Mouse (Mus musculus): ENCODE results near the gene Mmp28.

DNA sequence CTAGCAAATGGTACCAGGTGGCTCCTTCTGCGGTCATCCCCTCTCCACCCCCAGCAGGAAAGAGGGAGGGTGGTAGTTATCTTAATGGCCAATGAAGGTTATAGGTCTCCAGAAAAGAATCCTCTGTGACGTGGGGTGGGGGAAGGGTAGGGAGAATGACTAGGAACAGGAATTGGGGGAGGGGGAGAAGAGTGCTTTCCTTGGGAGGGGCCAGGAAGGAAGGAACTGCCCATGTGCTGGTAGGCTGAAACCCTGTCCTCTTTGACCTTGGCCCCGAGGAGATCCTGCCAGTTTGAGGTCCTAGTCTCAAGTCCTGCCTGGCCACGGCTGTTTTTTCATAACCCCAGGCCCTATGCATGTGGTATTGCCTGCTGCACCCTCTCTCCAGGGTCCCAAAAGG is 13.6 kb downstream of the Mmp28 start:
- TF ChIP-seq POLR2A (IDR thresholded peaks at IDR 0.05; ENCODE audit: low read depth, low read length) (no peak), CTCF (IDR thresholded peaks at IDR 0.05; ENCODE audit: extremely low read depth, insufficient read length, insufficient replicate concordance, low read depth, low read length) (no peak)
